17 mouse cellular contexts compared by ENCODE assay signal in genomic region chr14:57316662-57317600, GRCm38 (mm10).
A peak's percentile ranks its signal among the peaks of the same experiment; 100 is the strongest.
DNase-seq lines count a peak whose midpoint lies in the region; ATAC-seq and TF ChIP-seq lines count a peak whose summit lies in the region.
"Had no signal": no experiment of that assay in that cellular context is flagged by ENCODE, and none has a peak within 500 bp of the region (broad histone marks: within the 10 kb centered on the region; RNA-seq: fewer than 3 reads in every experiment).

No protein-coding gene starts in this region.

- H3K4me2 ChIP-seq in hindbrain, postnatal 0 days (ENCODE audit: low read depth, low read length), result no peak overlapping the region
- H3K4me2 ChIP-seq: embryonic facial prominence, embryonic 13.5 days; heart, embryonic 13.5 days; lung, embryonic 14.5 days; neural tube, embryonic 12.5 days; stomach, embryonic 15.5 days had no signal

- no peak for TF ChIP-seq CTCF in hindbrain, postnatal 0 days (IDR thresholded peaks at IDR 0.05; ENCODE audit: low read depth)

- 56% methylated on average over 16 of the region's 16 CpGs for WGBS in hindbrain, embryonic 10.5 days
- WGBS in hindbrain, postnatal 0 days, result 65% methylated on average over 16 of the region's 16 CpGs
- WGBS in embryonic facial prominence, embryonic 10.5 days, result 48% methylated on average over 16 of the region's 16 CpGs

- no peaks in the 10 kb centered on the region for H3K27me3 ChIP-seq in hindbrain, embryonic 10.5 days (ENCODE audit: insufficient read depth, poor library complexity, severe bottlenecking)
- no peaks in the 10 kb centered on the region for H3K27me3 ChIP-seq in hindbrain, postnatal 0 days (ENCODE audit: insufficient read depth, low read length)
- H3K27me3 ChIP-seq in embryonic facial prominence, embryonic 10.5 days (replicated peaks; ENCODE audit: low read depth, poor library complexity, severe bottlenecking), result no peaks in the 10 kb centered on the region
- H3K27me3 ChIP-seq: embryonic facial prominence, embryonic 13.5 days; heart, embryonic 13.5 days; neural tube, embryonic 12.5 days; stomach, embryonic 15.5 days had no signal

- peaks cover 25% of the 10 kb centered on the region for H3K4me1 ChIP-seq in hindbrain, embryonic 10.5 days (replicated peaks)
- H3K4me1 ChIP-seq in hindbrain, postnatal 0 days (ENCODE audit: insufficient read depth, low read length), result 0 out of 2 replicates have a peak, but pooled peaks cover 6% of the 10 kb centered on the region
- H3K4me1 ChIP-seq in embryonic facial prominence, embryonic 10.5 days, result peaks cover 28% of the 10 kb centered on the region
- H3K4me1 ChIP-seq: stomach, embryonic 15.5 days had no signal

- H3K9me3 ChIP-seq in hindbrain, embryonic 10.5 days, result no peaks in the 10 kb centered on the region
- H3K9me3 ChIP-seq in hindbrain, postnatal 0 days (ENCODE audit: low read length), result no peaks in the 10 kb centered on the region
- no peaks in the 10 kb centered on the region for H3K9me3 ChIP-seq in embryonic facial prominence, embryonic 10.5 days
- H3K9me3 ChIP-seq: embryonic facial prominence, embryonic 13.5 days; heart, embryonic 13.5 days; neural tube, embryonic 12.5 days; stomach, embryonic 15.5 days had no signal

- no peak for ATAC-seq in hindbrain, postnatal 0 days
- no peak for ATAC-seq in erythroid progenitor cell, adult 5-6 weeks (replicated peaks; ENCODE audit: low FRiP score, poor library complexity, severe bottlenecking)

- no peak overlapping the region for H3K4me3 ChIP-seq in hindbrain, embryonic 10.5 days
- no peak overlapping the region for H3K4me3 ChIP-seq in hindbrain, postnatal 0 days (ENCODE audit: low read length)
- no peak overlapping the region for H3K4me3 ChIP-seq in embryonic facial prominence, embryonic 10.5 days
- H3K4me3 ChIP-seq: embryonic facial prominence, embryonic 13.5 days; heart, embryonic 13.5 days; neural tube, embryonic 12.5 days; stomach, embryonic 15.5 days had no signal

- no peaks in the 10 kb centered on the region for H3K36me3 ChIP-seq in hindbrain, embryonic 10.5 days
- no peaks in the 10 kb centered on the region for H3K36me3 ChIP-seq in hindbrain, postnatal 0 days (ENCODE audit: insufficient read depth, low read length)
- H3K36me3 ChIP-seq in embryonic facial prominence, embryonic 10.5 days (replicated peaks), result no peaks in the 10 kb centered on the region
- H3K36me3 ChIP-seq: embryonic facial prominence, embryonic 13.5 days; heart, embryonic 13.5 days; neural tube, embryonic 12.5 days; stomach, embryonic 15.5 days had no signal

- H3K27ac ChIP-seq in hindbrain, embryonic 10.5 days, result peak overlapping the region; percentile 69
- H3K27ac ChIP-seq in hindbrain, postnatal 0 days, result no peak overlapping the region
- peak overlapping the region; percentile 57; the same call in 1 of the 2 replicates for H3K27ac ChIP-seq in embryonic facial prominence, embryonic 10.5 days (replicated peaks)
- H3K27ac ChIP-seq: embryonic facial prominence, embryonic 13.5 days; heart, embryonic 13.5 days; neural tube, embryonic 12.5 days; stomach, embryonic 15.5 days had no signal

- no peak overlapping the region for H3K9ac ChIP-seq in hindbrain, postnatal 0 days (replicated peaks; ENCODE audit: low read length)
- H3K9ac ChIP-seq: embryonic facial prominence, embryonic 13.5 days; forebrain, postnatal 0 days; heart, embryonic 13.5 days; lung, embryonic 14.5 days; neural tube, embryonic 12.5 days; stomach, embryonic 15.5 days had no signal

- peak; percentile 51 for DNase-seq in hindbrain, embryonic 10.5 days (ENCODE audit: low spot score)
- DNase-seq in hindbrain, postnatal 0 days (ENCODE audit: low spot score), result no peak
- DNase-seq in urinary bladder, postnatal 36 days (ENCODE audit: low spot score in 2 of 2), result peak; percentile 13 to 41
- no peak for DNase-seq in urinary bladder, adult 2 months (ENCODE audit: low spot score)
- DNase-seq in embryonic facial prominence, embryonic 10.5 days (ENCODE audit: low spot score), result peak; percentile 62
- no peak for DNase-seq in gastrocnemius, postnatal 4 days (ENCODE audit: low spot score in 2 of 2)
- DNase-seq in heart, postnatal 25 days (ENCODE audit: low spot score), result no peak
- DNase-seq: cerebellum, adult 8-10 months; kidney, postnatal 14 days; lung, embryonic 14.5 days; right cerebral cortex, postnatal 25 days had no signal

- intact Hi-C loops in heart, postnatal 25 days (cut with DNase I), result no loop called here

Comparison
In these comparisons a context has a peak if more than half of its experiments do, and no peak if none do; other contexts are left out.
1. DNase-seq: peak in hindbrain, embryonic 10.5 days (single experiment), urinary bladder, postnatal 36 days (2 of 2) and embryonic facial prominence, embryonic 10.5 days (single experiment); none in hindbrain, postnatal 0 days (single experiment), urinary bladder, adult 2 months (single experiment), gastrocnemius, postnatal 4 days (0 of 2) and heart, postnatal 25 days (single experiment).